Mouse (Mus musculus) bone marrow, adult 2 months (tissue): ENCODE measurements around the gene Cbl. TPM values are rescaled to one million over a fixed set of nuclear protein-coding genes. Genes with fewer than 3 reads are reported as not detected.
A peak's percentile ranks its signal among the peaks of the same experiment; 100 is the strongest.

Experiments used
- H3K27ac ChIP-seq: fragments of 200-500 bp; 2 replicates; pipeline ENCODE4 v1.5.1; 2012; ENCODE audit warnings: low read depth, mild to moderate bottlenecking, control low read depth, inconsistent platforms, low read length; ENCODE audit not compliant: control insufficient read depth, poor library complexity, insufficient read depth
- H3K4me1 ChIP-seq: fragments of 200-500 bp; 2 replicates; pipeline ENCODE4 v1.6.1; 2011; ENCODE audit warnings: low read length; ENCODE audit not compliant: control insufficient read depth, insufficient read depth
- H3K4me3 ChIP-seq: fragments of 200-500 bp; replicated peaks from 2 replicates; pipeline ENCODE3; 2011; ENCODE audit warnings: mild to moderate bottlenecking, low read depth, low read length, control low read depth; ENCODE audit not compliant: control insufficient read depth
- CTCF ChIP-seq: fragments of 200-500 bp; IDR thresholded peaks from 2 replicates; pipeline ENCODE4 v1.5.1; 2011; ENCODE audit warnings: low read length, control low read depth; ENCODE audit not compliant: control insufficient read depth, insufficient read depth
- POLR2A ChIP-seq: fragments of 200-500 bp; IDR thresholded peaks from 2 replicates; pipeline ENCODE4 v1.6.1; 2011; ENCODE audit warnings: low read depth, mild to moderate bottlenecking, control low read depth, low read length, borderline replicate concordance; ENCODE audit not compliant: control insufficient read depth
- whole genome bisulfite sequencing: fragments of 180-500 bp; shearing (Covaris S2); methylation state at CpG from one replicate; pipeline ENCODE4 v1.1.7; 2018; 5-methylcytosine and 5-hydroxymethylcytosine counted together
- polyA plus RNA-seq: library from polyadenylated mRNA; stranded (reverse); fragments of >200 nt; gene quantifications from 2 replicates; pipeline ENCODE4 v1.2.4, GENCODE M21; 2011; ENCODE audit warnings: low replicate concordance; ENCODE audit not compliant: missing spikeins, insufficient read depth, insufficient read length

The Cbl gene
- polyA plus RNA-seq, 1 experiment, result 50.5 TPM

- 46% methylated on average over 8 of the region's 8 CpGs for WGBS
- peak overlapping the region; percentile 98 for H3K27ac ChIP-seq
- TF ChIP-seq POLR2A (no peak), CTCF (no peak)
- H3K4me1 ChIP-seq, result peaks cover 2% of the 10 kb centered on the region
- H3K4me3 ChIP-seq, result peak overlapping the region; percentile 67
These were observed 32.8 kb upstream of the Cbl start for GRCm38 (mm10) chr9:44266478-44267226.

GRCm38 (mm10) chr9:44261388-44261787, 27.5 kb upstream of the Cbl start:
- 83% methylated on average over 14 of the region's 14 CpGs for WGBS
- Histone ChIP-seq H3K4me1 (peaks cover 7% of the 10 kb centered on the region), H3K4me3 (no peak overlapping the region), H3K27ac (no peak overlapping the region)
- no peak for TF ChIP-seq CTCF
- no peak for TF ChIP-seq POLR2A

GRCm38 (mm10) chr9:44259014-44259413, 25.2 kb upstream of the Cbl start:
- peak overlapping the region; percentile 88 for H3K27ac ChIP-seq
- whole genome bisulfite sequencing, result 42% methylated on average over 10 of the region's 10 CpGs
- no peak overlapping the region for H3K4me3 ChIP-seq
- H3K4me1 ChIP-seq, result peaks cover 11% of the 10 kb centered on the region
- TF ChIP-seq POLR2A (no peak), CTCF (no peak)

- H3K4me1 ChIP-seq, result peaks cover 11% of the 10 kb centered on the region
- no peak for TF ChIP-seq CTCF
- no peak for TF ChIP-seq POLR2A
- WGBS, result 77% methylated on average over 8 of the region's 8 CpGs
- H3K4me3 ChIP-seq, result no peak overlapping the region
- peak overlapping the region; percentile 47 for H3K27ac ChIP-seq
These were observed 22.4 kb upstream of the Cbl start for GRCm38 (mm10) chr9:44256213-44256612.

GRCm38 (mm10) chr9:44255136-44255521, 21.3 kb upstream of the Cbl start:
- no peak for TF ChIP-seq POLR2A
- TF ChIP-seq CTCF, result no peak
- Histone ChIP-seq H3K4me3 (no peak overlapping the region), H3K4me1 (peaks cover 11% of the 10 kb centered on the region), H3K27ac (peak overlapping the region; percentile 47)
- 75% methylated on average over 6 of the region's 6 CpGs for WGBS

- TF ChIP-seq CTCF, result no peak
- TF ChIP-seq POLR2A, result no peak
- WGBS, result 65% methylated on average over 5 of the region's 5 CpGs
- H3K4me3 ChIP-seq, result no peak overlapping the region
- peaks cover 11% of the 10 kb centered on the region for H3K4me1 ChIP-seq
- H3K27ac ChIP-seq, result no peak overlapping the region
These were observed 20.8 kb upstream of the Cbl start for GRCm38 (mm10) chr9:44254508-44255135.

GRCm38 (mm10) chr9:44253441-44253840, 19.6 kb upstream of the Cbl start:
- 89% methylated on average over 6 of the region's 6 CpGs for WGBS

GRCm38 (mm10) chr9:44251314-44251713, 17.5 kb upstream of the Cbl start, which contains the start of gene Pdzd3:
Gene Pdzd3, minus strand, starts transcription at chr9:44251471.
- WGBS, result 81% methylated on average over 10 of the region's 10 CpGs
- Histone ChIP-seq H3K4me3 (no peak within 1 kb of the TSS), H3K4me1 (peaks cover 6% of the 10 kb centered on the region), H3K27ac (no peak within 1 kb of the TSS)
- TF ChIP-seq POLR2A (no peak), CTCF (no peak)

More at GRCm38 (mm10) chr9:44253441-44253840, 19.6 kb upstream of the Cbl start:
- Histone ChIP-seq H3K4me1 (peaks cover 10% of the 10 kb centered on the region), H3K4me3 (no peak overlapping the region), H3K27ac (no peak overlapping the region)
- TF ChIP-seq POLR2A (no peak), CTCF (no peak)
